Mouse (Mus musculus) olfactory bulb, adult 2 months (tissue): Measurements from ENCODE around the gene Uqcc2.

Experiments used
- CTCF ChIP-seq: fragments of 200-500 bp; IDR thresholded peaks from 2 replicates; pipeline ENCODE4 v1.5.1; 2012; ENCODE audit warnings: low read depth, mild to moderate bottlenecking, low read length, moderate library complexity; ENCODE audit not compliant: insufficient read depth
- POLR2A ChIP-seq: fragments of 200-500 bp; IDR thresholded peaks from 2 replicates; pipeline ENCODE4 v1.6.1; 2012; ENCODE audit warnings: mild to moderate bottlenecking, low read depth, low read length, moderate library complexity; ENCODE audit not compliant: insufficient read depth

- TF ChIP-seq POLR2A = no peak
- no peak for TF ChIP-seq CTCF
Observed at GRCm38 (mm10) chr17:27169952-27170695, 36.4 kb upstream of the Uqcc2 start.
